Mouse (Mus musculus): ENCODE measurements at regions not wholly inside any gene's neighbourhood (a gene's known extent, or its start where the extent isn't known, plus 50 kb on each side); places are given as distances from the start of the nearest gene placed in this dataset.

- TF ChIP-seq CTCF (IDR thresholded peaks at IDR 0.05; ENCODE audit: low read depth): no peak
- TF ChIP-seq EP300 (optimal IDR thresholded peaks at IDR 0.05): no peak
Observed at GRCm38 (mm10) chr15:11610043-11610670, 210.7 kb upstream of the Tars start.

Measured in stomach, postnatal 0 days (tissue).